9 mouse cellular contexts compared by ENCODE assay signal in the genomic region with DNA sequence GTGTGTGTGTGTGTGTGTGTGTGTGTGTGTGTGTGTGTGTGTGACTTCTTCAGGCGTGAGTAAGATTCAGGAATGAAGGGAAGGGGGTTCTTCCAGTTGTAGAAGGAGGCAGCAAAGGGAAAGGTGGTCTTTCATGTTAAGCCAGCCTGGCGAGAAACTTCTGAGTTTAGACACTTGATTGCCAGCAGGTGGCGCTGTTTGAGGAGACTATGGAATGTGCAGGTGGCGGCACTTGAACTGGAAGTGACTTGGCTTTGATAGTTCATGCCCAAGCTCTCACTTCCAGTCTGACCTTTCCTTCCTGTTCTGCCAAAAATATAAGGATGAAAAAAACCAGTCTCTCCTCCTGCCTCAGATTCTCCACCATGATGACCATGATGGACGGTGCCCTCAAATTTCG.
A peak's percentile ranks its signal among the peaks of the same experiment; 100 is the strongest.
DNase-seq lines count a peak whose midpoint lies in the region; ATAC-seq and TF ChIP-seq lines count a peak whose summit lies in the region.
"Had no signal": no experiment of that assay in that cellular context is flagged by ENCODE, and none has a peak within 500 bp of the region (broad histone marks: within the 10 kb centered on the region; RNA-seq: fewer than 3 reads in every experiment).

No protein-coding gene starts in this region.

- no peak overlapping the region for H3K27ac ChIP-seq in kidney, postnatal 0 days
- H3K27ac ChIP-seq in kidney, embryonic 15.5 days = no peak overlapping the region
- no peak overlapping the region for H3K27ac ChIP-seq in limb, embryonic 10.5 days
- H3K27ac ChIP-seq: embryonic facial prominence, embryonic 15.5 days had no signal

- no peak for ATAC-seq in kidney, postnatal 0 days (replicated peaks; ENCODE audit: low FRiP score, low read depth)
- ATAC-seq in kidney, embryonic 15.5 days (replicated peaks; ENCODE audit: low FRiP score) = no peak
- ATAC-seq in CD4-positive, CD25-positive, alpha-beta regulatory T cell, adult 4 months = no peak
- no peak for ATAC-seq in inflammation-experienced regulatory T-cells, adult 6 months

- H3K9me3 ChIP-seq in kidney, postnatal 0 days (replicated peaks; ENCODE audit: low read length) = no peaks in the 10 kb centered on the region
- no peaks in the 10 kb centered on the region; the same call in 1 of the 2 replicates for H3K9me3 ChIP-seq in kidney, embryonic 15.5 days (replicated peaks)
- H3K9me3 ChIP-seq in limb, embryonic 10.5 days (replicated peaks) = no peaks in the 10 kb centered on the region
- H3K9me3 ChIP-seq: embryonic facial prominence, embryonic 15.5 days had no signal

- H3K4me1 ChIP-seq in kidney, postnatal 0 days (replicated peaks; ENCODE audit: insufficient read depth, low read length) = no peaks in the 10 kb centered on the region
- no peaks in the 10 kb centered on the region for H3K4me1 ChIP-seq in kidney, embryonic 15.5 days
- no peaks in the 10 kb centered on the region for H3K4me1 ChIP-seq in limb, embryonic 10.5 days
- H3K4me1 ChIP-seq: embryonic facial prominence, embryonic 15.5 days had no signal

- TF ChIP-seq CTCF in kidney, postnatal 0 days (IDR thresholded peaks at IDR 0.05; ENCODE audit: low read depth) = peak; percentile 66

- no peak overlapping the region for H3K4me2 ChIP-seq in kidney, postnatal 0 days (ENCODE audit: low read length)
- H3K4me2 ChIP-seq in kidney, embryonic 15.5 days = no peak overlapping the region
- H3K4me2 ChIP-seq: embryonic facial prominence, embryonic 15.5 days had no signal

- H3K4me3 ChIP-seq in kidney, postnatal 0 days (replicated peaks; ENCODE audit: low read depth, low read length) = no peak overlapping the region
- H3K4me3 ChIP-seq in kidney, embryonic 15.5 days (replicated peaks) = no peak overlapping the region
- H3K4me3 ChIP-seq in limb, embryonic 10.5 days = no peak overlapping the region
- H3K4me3 ChIP-seq: embryonic facial prominence, embryonic 15.5 days had no signal

- H3K27me3 ChIP-seq in kidney, postnatal 0 days (ENCODE audit: insufficient read depth, low read length) = no peaks in the 10 kb centered on the region
- H3K27me3 ChIP-seq in kidney, embryonic 15.5 days = no peaks in the 10 kb centered on the region
- no peaks in the 10 kb centered on the region for H3K27me3 ChIP-seq in limb, embryonic 10.5 days (ENCODE audit: low read depth, poor library complexity, severe bottlenecking)
- H3K27me3 ChIP-seq: embryonic facial prominence, embryonic 15.5 days had no signal

- H3K36me3 ChIP-seq in kidney, postnatal 0 days (ENCODE audit: insufficient read depth, low read length) = no peaks in the 10 kb centered on the region
- no peaks in the 10 kb centered on the region for H3K36me3 ChIP-seq in kidney, embryonic 15.5 days
- H3K36me3 ChIP-seq in limb, embryonic 10.5 days = no peaks in the 10 kb centered on the region
- H3K36me3 ChIP-seq: embryonic facial prominence, embryonic 15.5 days had no signal

- H3K9ac ChIP-seq in kidney, postnatal 0 days (ENCODE audit: low read depth, low read length) = no peak overlapping the region
- no peak overlapping the region for H3K9ac ChIP-seq in kidney, embryonic 15.5 days
- H3K9ac ChIP-seq: embryonic facial prominence, embryonic 15.5 days had no signal

- DNase-seq in cerebellum, adult 18-20 months = peak; percentile 15 to 44
- DNase-seq in cerebellum, adult 9-10 months = no peak
- DNase-seq in kidney, postnatal 0 days (ENCODE audit: low spot score) = peak; percentile 41
- DNase-seq in adrenal gland, adult 2 months = peak; percentile 8
- DNase-seq in limb, embryonic 10.5 days (ENCODE audit: low spot score) = peak; percentile 74

- 72% methylated on average over 6 of the region's 6 CpGs for WGBS in kidney, postnatal 0 days
- WGBS in kidney, embryonic 15.5 days = 66% methylated on average over 6 of the region's 6 CpGs
- WGBS in limb, embryonic 10.5 days = 56% methylated on average over 6 of the region's 6 CpGs
